Mouse (Mus musculus) CH12F3 (cell line): ENCODE data around the gene Yeats4.

ENCODE experiments used
- in situ Hi-C: fragments of 300-500 bp; cut with MboI; formaldehyde crosslinking; loops from 2 replicates; pipeline ENCODE4 v1.14.3; 2020; ENCODE audit warnings: low sequenced_read_pairs

The Yeats4 gene

DNA sequence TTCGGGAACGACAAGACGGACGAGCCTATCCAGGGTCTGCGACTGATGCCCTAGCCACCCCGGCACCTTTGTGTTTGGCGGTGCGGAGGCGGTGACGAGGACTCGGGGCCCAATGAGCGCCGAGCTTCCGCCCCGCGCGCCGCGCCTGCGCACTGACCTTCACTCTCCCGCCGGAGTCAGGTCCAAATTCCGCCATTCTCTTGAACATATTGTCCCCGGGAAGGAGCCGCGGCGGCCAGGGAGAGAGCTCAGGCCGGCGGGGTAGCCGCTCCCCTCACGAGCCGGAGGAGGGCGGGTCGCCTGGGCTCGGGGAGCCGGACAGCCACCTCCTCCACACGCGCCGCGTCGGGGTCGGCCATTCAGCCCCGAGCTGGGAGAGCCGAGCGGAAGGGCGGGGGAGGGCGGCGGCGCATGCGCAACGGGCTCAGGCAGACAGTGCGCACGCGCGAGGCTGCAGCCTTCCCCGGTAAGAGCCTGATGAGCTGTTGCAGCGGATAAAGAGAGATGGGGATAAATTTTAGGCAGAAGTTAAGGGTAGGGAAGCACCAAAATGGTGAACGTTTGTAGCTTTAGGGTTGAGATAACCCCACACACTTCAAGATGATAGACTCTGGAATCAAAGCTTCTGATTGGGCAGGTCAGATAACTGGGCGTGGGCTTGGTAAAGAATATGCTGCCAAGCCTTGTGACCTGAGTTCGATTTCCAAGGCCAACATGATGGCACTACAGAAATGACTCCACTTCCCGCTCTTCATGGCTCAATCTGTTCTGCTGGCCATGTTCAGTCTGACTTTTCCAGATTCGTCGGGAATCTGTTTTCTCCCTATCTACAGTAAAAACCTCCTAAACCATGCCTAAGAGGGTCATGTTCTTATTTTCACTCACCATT lies at the start of gene Yeats4:
Gene Yeats4 (minus strand): TSS at position 406 of the 889 bp plus-strand sequence.
- in situ Hi-C loops: loop anchor here (25.0 kb wide), 1 partner anchor 162 kb away; the partner anchor contains the start of gene Cct2

DNA sequence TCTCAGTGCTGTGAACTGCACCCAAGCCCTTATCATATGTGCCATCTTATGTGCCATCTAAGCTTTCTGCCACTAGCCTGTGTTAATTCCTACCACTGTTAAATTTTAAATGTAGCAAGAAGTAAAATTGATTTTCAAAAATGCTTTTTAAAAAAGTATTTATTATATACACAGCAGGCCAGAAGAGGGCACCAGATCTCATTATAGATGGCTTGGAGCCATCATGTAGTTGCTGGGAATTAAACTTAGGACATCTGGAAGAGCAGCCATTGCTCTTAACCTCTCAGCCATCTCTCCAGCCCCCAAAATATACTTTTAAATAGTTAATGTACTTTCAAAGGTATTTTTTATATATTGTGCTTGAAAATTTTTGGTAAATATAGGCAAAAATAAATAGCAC lies 47.7 kb upstream of the Yeats4 start:
- in situ Hi-C loops: no loop called here

DNA sequence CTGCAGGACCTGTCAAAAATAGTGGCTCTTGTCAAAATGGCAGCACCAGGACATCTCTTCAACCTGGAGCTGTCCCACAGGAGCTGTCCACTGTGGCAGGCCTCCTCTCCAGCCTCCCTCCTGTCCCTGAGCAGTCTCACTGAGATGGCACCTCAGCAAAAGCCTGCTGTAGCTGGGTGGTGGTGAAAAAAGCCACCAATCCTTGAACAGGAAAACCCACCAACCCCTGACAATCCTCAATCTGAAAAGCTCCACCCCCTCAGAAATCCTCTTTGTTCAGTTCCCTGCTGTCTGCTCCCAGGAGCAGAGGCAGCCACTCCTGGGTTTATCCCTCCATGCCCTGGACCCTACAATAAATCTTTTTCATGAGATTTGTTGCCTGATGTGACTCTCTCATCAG lies 35.6 kb upstream of the Yeats4 start:
- in situ Hi-C loops: no loop called here

DNA sequence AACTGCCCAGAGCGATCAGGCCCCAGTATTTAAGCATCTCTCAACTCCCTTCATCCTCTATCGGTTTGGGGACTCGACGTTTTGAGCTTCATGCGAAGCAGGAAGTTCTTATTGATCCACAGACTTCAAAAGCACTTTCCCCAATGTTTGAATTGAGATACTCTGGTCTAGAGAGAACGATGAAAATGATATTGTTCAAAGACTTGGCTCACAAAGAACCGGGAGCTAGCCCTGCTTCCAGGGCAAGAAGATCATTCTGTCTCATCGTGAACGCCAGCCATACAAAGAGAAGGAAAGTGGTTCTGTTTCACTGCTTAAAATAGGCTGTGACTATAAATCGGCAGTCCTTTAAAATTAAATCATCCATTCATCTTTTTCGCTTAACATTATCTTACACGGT lies 14.3 kb upstream of the Yeats4 start, which contains the start of gene 9530003J23Rik:
Gene 9530003J23Rik (minus strand): TSS at position 101 of the 400 bp plus-strand sequence.
- in situ Hi-C loops: no loop called here

DNA sequence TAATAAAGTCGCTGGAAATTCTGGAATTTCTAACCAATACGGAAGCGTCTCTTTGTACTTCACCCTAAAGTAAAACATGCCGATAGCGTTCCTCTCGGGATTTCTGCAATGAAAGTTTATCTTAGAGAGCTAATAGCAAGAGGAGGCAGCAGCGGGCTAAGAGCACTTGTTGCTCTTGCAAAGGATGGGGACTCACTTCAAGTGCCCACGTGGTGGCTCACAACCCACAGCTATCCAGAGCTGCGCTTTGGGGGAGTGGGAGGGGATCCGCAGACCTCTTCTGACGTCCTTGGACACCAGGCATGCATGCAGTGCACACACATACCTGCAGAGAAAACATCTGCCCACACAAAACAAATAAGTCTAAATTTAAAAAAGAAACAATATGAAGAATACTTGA lies 11.6 kb upstream of the Yeats4 start:
- in situ Hi-C loops: no loop called here

DNA sequence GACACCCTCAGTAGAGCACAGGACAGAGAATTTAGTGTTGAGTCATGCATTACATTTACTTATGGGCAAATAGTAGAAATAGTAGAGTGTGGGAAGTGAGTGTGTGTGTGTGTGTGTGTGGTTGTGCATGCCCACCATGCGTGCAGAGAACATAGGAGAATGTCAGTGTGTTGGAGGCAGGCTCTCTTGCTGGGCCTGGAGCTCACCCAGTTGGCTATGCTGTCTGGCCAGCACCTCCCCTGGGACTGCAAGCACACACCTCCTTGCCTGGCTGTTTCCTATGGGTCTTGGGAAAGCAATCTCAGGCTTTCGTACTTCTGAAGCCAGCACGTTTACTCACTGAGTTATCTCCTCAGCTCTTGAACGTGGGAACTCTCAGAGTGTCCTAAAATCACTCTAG lies 10.5 kb upstream of the Yeats4 start:
- in situ Hi-C loops: no loop called here

DNA sequence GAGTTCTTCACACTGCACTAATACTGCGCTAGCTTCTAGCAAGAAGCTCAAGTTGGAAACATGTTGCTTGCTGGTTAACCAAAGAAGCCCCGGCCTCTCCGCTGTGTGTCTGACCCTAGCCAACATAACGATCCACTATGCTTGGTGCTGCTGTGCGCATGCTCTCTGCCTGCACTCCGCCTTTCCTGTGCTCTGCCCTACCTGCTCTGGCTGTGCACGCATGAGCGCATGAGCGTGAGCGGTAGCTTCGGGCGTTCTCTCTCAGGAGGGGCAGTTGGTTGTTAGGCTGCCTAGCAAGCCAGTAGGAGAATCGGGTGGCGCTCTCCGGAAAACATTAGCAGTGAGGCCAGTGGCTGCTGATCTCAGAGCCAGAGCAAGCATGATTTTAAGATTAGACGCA lies 5.5 kb upstream of the Yeats4 start:
- in situ Hi-C loops: no loop called here

DNA sequence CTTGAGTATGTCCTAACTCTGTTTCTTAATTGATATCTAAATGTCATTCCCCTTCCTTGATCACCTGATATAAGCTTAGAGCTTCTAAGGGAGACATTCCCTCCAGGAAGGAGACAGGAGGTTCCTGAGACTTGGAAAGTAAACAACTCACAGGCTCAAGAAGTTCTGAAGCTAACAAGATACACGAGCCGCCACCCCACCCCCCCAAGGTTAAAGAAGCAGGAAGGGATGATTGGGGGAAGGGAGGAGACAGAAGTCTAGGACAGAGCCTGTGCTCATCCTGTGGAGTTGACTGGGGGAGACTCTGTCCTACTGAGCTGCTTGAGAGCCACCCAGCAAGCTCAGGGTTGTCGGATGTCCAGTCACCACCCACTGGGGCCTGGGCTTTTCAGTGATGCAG lies 1.7 kb upstream of the Yeats4 start:
- in situ Hi-C loops: no loop called here

DNA sequence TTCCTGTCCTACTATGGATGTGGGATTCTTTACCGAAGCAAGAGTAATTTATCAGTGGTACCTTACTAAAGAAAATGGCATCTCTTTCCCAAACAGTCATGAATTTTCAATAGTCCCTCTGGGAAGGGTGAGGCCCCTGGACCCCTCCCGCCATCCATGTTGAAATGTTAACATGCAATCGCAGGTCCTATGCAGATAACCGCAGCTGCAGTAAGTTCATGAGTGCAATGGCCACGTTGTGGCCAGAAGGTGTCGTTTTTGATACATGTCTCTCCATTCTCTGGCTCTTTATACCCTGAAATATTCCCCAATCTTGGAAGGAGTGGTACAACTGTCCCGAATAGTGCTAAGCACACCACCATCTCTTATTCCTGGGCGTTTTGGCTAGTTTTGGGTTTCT lies 787 bp upstream of the Yeats4 start:
- in situ Hi-C loops: no loop called here

DNA sequence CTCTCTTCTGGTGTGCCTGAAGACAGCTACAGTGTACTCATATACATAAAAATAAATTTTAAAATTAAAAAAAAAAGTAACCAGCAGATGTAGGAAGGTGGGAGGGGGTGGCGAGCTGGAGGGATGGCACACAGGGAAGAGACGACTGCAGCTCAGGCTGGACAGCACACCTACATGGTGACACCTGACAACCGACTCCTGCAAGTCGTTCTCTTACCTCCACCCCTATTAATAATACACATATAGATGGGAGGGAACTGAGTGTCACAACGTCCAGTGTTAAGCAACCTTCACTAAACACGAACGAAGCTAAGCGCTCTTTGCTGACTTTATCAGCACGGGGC lies 577 bp downstream of the Yeats4 start:
- in situ Hi-C loops: loop anchor here (25.0 kb wide), 1 partner anchor 161 kb away; the partner anchor contains the start of gene Cct2

DNA sequence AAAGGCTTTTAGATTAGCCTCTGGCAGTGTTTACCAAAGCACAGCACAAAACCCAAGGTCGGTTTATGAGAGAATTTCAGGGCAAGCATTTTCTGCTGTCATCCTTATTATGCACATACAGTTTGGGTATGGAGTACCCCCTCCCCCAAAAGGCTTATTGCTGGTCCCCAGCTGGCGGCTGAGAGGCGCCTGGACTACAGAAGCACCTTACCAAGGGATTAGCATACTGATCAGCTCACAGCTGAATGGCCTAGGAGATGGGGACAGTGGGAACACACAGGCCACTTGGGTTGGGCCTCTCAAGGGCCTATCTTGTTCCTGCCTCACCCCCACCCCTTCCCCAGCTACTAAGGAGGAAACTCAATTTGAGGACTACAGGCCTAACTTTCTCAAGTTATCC lies 1.5 kb downstream of the Yeats4 start:
- in situ Hi-C loops: loop anchor here (25.0 kb wide), 1 partner anchor 161 kb away; the partner anchor contains the start of gene Cct2

DNA sequence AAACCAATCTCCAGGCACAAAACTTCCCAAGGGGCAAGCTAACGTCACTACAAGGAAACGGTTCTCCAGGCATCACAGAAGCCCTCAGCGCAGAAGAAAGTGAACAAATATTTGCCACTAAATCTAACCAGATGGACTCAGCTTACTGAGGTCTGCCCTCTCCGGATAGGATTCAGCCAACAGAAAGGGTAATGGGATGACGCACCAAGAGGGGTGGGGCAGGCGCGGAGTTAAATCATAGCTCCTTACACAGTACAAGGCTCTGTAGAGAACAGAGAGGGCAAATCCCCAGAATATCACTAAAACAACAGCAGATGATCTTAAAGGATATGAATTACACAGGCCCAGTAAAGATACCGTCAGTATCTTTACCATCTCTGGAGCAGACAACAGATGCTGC lies 6.0 kb downstream of the Yeats4 start:
- in situ Hi-C loops: loop anchor here (25.0 kb wide), 1 partner anchor 156 kb away; the partner anchor contains the start of gene Cct2

DNA sequence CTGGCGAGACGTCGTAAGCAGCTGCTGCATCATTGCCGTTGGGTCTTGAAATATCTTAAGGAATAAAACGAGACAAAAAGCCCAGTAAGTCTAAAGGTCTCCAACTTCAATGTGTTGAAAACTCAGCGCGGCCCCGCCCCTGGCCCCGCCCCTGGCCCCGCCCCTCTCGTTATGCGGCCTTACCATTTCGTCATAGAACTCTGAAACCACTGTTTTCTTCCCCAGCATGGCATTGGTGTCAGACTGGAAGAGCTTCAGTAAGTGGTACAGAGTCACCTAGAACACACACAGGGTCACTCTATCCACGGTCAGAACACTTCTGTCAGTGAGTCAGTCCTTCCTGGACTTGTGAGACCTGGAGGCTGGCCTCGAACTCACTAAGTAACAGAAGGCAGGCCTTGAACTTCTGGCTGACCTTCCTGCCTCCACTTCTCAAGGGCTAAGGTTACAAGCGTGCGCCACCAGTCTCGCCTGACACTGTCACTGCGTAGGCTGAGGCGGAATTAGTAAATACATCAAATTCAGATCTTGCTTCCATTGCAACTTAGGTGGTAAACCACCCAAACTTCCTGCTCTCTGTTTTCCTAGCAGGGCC lies 7.0 kb downstream of the Yeats4 start:
- in situ Hi-C loops: loop anchor here (25.0 kb wide), 1 partner anchor 155 kb away; the partner anchor contains the start of gene Cct2

DNA sequence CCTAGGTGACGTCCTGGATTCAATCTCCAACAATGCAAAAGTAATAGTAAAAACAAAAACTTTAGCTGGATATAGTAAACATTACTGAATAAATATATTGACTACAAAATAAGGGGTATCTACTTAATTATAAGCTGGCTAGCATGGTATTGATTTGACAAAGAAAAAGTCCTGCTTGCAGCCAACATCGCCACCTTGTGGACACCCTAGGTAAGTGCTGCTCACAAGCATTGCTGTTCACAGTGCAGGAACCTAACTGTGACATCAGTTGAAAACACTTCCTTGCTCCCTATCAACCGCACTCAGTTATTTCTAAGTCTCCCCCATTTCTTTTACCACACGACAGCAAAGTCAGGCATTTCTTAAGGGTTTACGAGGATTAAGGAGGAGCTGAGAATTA lies 7.5 kb downstream of the Yeats4 start:
- in situ Hi-C loops: loop anchor here (25.0 kb wide), 1 partner anchor 154 kb away; the partner anchor contains the start of gene Cct2

DNA sequence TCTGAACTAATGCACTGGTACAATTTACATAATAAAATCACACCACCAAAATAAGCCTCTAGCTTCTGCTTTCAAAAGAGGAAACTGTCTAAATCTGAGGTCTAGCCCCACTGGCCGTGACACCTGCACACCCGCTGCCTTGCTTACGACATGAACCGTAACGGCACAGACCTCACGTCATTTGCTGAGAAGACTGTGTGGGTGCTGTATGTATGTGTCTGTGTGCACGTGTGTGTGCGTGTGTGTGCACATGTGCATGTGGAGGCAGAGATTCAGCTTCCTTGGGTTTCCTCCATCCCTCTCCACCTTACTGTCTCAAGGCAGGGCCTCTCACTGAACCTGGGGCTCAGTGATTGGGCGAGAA lies 8.2 kb downstream of the Yeats4 start:
- in situ Hi-C loops: loop anchor here (25.0 kb wide), 1 partner anchor 154 kb away; the partner anchor contains the start of gene Cct2

DNA sequence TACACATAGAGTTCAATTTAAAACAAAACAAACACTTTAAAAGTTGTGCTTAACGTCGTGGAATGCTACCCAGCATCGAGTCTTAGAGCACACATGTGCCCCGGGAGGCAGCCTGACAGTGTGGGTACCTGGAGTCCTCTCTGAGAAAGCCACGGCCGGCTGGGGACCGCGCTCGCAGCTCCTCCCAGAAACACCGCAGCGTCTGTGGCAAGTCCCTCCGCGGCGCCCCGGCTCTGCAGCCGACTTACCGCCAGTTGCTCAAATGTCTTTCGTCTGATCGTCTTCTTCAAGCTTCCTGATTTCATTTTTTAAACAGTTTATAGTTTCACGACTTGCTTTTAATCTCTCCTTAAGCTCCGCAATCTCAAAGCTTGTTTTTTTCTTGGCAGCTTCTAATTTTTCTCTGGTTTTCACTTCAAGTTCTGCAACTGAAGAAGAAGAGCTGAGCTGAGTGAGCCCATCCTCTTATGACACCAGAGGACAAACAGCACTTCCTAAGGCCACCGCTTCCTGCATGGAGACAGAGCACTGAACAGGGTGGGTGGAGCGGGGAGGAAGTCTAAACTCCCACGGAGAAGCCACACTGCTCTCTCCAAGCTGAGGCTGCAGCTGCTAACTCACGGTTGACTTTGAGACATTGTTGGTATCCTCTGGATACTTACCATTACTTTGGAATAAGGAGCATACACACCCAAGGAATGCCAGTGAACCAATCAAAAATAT lies 8.7 kb downstream of the Yeats4 start:
- in situ Hi-C loops: loop anchor here (25.0 kb wide), 1 partner anchor 153 kb away; the partner anchor contains the start of gene Cct2

DNA sequence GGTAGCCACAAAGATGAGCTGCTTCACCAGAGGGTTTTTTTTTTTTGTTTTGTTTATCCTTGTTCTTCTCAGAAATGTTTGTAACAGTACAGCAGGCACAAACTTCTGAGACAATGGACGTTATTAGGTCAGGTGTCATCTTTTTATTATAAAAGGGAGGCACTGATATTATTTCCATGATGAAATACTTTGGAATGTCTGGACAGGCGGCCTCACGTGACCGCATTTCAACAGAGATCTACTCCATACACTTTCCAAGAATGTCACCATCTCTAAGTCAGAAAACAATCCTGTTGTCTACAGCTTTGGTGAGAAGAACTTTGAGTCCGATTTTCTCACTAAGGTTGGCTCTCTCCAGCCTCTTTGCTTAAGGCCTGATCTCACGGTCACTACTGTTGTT lies 13.3 kb downstream of the Yeats4 start:
- in situ Hi-C loops: loop anchor here (25.0 kb wide), 1 partner anchor 149 kb away; the partner anchor contains the start of gene Cct2

DNA sequence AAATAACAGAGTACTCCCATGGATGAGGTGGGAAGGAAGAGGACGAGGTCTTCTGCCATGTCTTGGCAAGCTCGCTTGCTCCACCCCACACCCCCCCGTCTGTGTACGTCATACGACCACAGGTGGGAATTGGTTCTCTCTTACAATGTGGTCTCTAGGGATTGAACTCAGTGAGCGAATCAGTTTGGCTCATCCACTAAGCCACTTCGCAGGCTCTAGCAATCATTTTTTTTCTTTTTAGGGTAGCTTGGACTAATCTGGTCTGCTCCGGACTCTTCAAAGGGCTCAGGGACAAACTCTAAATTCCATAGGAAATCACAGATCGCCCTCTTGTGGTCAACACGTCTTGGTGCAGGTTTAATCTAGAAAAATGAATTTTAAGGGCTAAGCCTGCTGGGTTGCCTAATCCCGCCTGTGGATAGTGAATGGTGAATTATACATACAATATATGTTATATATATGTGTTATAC lies 14.8 kb downstream of the Yeats4 start:
- in situ Hi-C loops: loop anchor here (25.0 kb wide), 1 partner anchor 147 kb away; the partner anchor contains the start of gene Cct2

DNA sequence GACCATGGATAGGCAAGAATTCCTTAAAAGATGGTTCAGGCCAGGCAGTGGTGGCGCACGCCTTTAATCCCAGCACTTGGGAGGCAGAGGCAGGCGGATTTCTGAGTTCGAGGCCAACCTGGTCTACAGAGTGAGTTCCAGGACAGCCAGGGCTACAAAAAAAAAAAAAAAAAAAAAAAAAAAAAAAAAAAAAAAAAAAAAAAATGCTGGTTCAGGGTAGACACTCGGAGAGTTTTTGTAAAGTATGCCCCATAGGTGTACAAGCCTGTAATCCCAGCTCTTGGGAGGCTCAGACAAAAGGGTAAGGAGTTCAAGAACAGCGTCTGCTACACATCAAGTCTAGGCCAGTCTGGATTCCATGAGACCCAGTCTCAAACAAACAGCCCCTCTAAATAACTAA lies 15.5 kb downstream of the Yeats4 start:
- in situ Hi-C loops: loop anchor here (25.0 kb wide), 1 partner anchor 146 kb away; the partner anchor contains the start of gene Cct2

DNA sequence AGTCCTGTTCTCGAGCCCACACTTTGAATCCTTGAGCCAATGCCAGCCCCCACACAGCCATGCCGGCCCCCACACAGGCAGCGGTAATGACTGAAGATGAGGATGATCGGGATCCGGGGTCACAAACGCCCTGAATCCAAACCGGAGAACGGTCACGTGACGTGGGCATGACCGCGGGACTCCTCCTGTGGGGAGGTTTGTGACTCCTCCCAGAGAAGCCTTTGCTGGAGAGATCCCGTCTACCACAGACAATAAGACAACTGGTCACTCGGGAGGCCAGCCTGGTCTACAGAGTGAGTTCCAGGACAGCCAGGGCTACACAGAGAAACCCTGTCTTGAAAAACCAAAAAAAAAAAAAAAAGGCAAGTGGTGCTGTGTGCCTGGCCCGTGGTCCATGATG lies 16.1 kb downstream of the Yeats4 start:
- in situ Hi-C loops: loop anchor here (25.0 kb wide), 1 partner anchor 146 kb away; the partner anchor contains the start of gene Cct2

DNA sequence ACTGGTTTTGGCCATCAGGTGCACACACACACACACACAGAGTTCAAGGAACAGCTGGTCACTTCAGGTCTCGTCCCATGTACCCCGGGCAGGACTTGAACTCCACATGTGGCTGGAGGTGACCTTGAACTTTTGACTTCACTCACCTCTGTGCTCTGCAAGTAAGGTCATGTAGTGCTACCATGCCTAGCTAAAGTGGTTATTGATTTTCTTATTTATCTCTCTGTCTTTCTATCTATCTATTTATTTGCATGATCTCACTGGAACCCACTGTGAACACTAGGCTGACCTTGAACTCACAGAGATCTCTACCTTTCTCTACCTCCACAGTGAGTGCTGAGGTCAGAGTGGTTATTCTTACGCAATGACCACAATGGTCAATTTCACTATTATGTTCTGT lies 18.2 kb downstream of the Yeats4 start:
- in situ Hi-C loops: loop anchor here (25.0 kb wide), 1 partner anchor 144 kb away; the partner anchor contains the start of gene Cct2
